Mouse (Mus musculus): ENCODE measurements around the gene Cdh15. TPM values are rescaled to one million over a fixed set of nuclear protein-coding genes. Genes with fewer than 3 reads are reported as not detected.

Gene Cdh15
- polyA plus RNA-seq, 1 experiment from 2014 or later = 0.51 TPM

- no peak overlapping the region for H3K4me3 ChIP-seq (ENCODE audit: low read depth, low read length)
- ATAC-seq (replicated peaks; ENCODE audit: low FRiP score, low TSS enrichment, low read depth) = no peak
- H3K9ac ChIP-seq (ENCODE audit: low read length) = no peak overlapping the region
- H3K4me1 ChIP-seq (replicated peaks; ENCODE audit: control insufficient read depth, insufficient read depth, low read length) = peaks cover 5% of the 10 kb centered on the region
- no peak for DNase-seq (ENCODE audit: low spot score)
- H3K36me3 ChIP-seq (ENCODE audit: control insufficient read depth, insufficient read depth, low read length) = peaks cover 46% of the 10 kb centered on the region
- WGBS = 91% methylated on average over 7 of the region's 7 CpGs
- H3K27ac ChIP-seq (ENCODE audit: low read depth) = no peak overlapping the region
- H3K9me3 ChIP-seq (ENCODE audit: control insufficient read depth, low read length) = no peaks in the 10 kb centered on the region
- no peak overlapping the region for H3K4me2 ChIP-seq (ENCODE audit: low read length)
- no peaks in the 10 kb centered on the region for H3K27me3 ChIP-seq (replicated peaks; ENCODE audit: control insufficient read depth, insufficient read depth, low read length)
Measured at GRCm38 (mm10) chr8:122901476-122901875, 53.7 kb downstream of the Cdh15 start.

- Histone ChIP-seq H3K36me3 (ENCODE audit: control insufficient read depth, insufficient read depth, low read length) (peaks cover 42% of the 10 kb centered on the region), H3K4me3 (ENCODE audit: low read depth, low read length) (no peak overlapping the region), H3K4me2 (ENCODE audit: low read length) (no peak overlapping the region), H3K9ac (ENCODE audit: low read length) (no peak overlapping the region), H3K27me3 (replicated peaks; ENCODE audit: control insufficient read depth, insufficient read depth, low read length) (no peaks in the 10 kb centered on the region), H3K27ac (ENCODE audit: low read depth) (no peak overlapping the region), H3K9me3 (ENCODE audit: control insufficient read depth, low read length) (no peaks in the 10 kb centered on the region), H3K4me1 (replicated peaks; ENCODE audit: control insufficient read depth, insufficient read depth, low read length) (peaks cover 5% of the 10 kb centered on the region)
- no peak for ATAC-seq (replicated peaks; ENCODE audit: low FRiP score, low TSS enrichment, low read depth)
- 89% methylated on average over 8 of the region's 8 CpGs for WGBS
- DNase-seq (ENCODE audit: low spot score) = no peak
Measured at GRCm38 (mm10) chr8:122901892-122902515, 54.2 kb downstream of the Cdh15 start.

- no peak overlapping the region for H3K4me2 ChIP-seq (ENCODE audit: low read length)
- 73% methylated on average over 3 of the region's 3 CpGs for WGBS
- DNase-seq (ENCODE audit: low spot score) = no peak
Measured at GRCm38 (mm10) chr8:122902581-122902980, 54.8 kb downstream of the Cdh15 start.

GRCm38 (mm10) chr8:122903002-122903401 is 55.2 kb downstream of the Cdh15 start:
- peaks cover 42% of the 10 kb centered on the region for H3K36me3 ChIP-seq (ENCODE audit: control insufficient read depth, insufficient read depth, low read length)
- no peak overlapping the region for H3K4me2 ChIP-seq (ENCODE audit: low read length)
- H3K4me3 ChIP-seq (ENCODE audit: low read depth, low read length) = no peak overlapping the region
- no peaks in the 10 kb centered on the region for H3K27me3 ChIP-seq (replicated peaks; ENCODE audit: control insufficient read depth, insufficient read depth, low read length)
- no peak overlapping the region for H3K9ac ChIP-seq (ENCODE audit: low read length)
- ATAC-seq (replicated peaks; ENCODE audit: low FRiP score, low TSS enrichment, low read depth) (no peak), DNase-seq (ENCODE audit: low spot score) (no peak)
- WGBS = 69% methylated on average over 5 of the region's 5 CpGs
- H3K4me1 ChIP-seq (replicated peaks; ENCODE audit: control insufficient read depth, insufficient read depth, low read length) = peaks cover 5% of the 10 kb centered on the region
- no peaks in the 10 kb centered on the region for H3K9me3 ChIP-seq (ENCODE audit: control insufficient read depth, low read length)
- H3K27ac ChIP-seq (ENCODE audit: low read depth) = no peak overlapping the region

More at GRCm38 (mm10) chr8:122902581-122902980, 54.8 kb downstream of the Cdh15 start:
- Histone ChIP-seq H3K36me3 (ENCODE audit: control insufficient read depth, insufficient read depth, low read length) (peaks cover 42% of the 10 kb centered on the region), H3K4me1 (replicated peaks; ENCODE audit: control insufficient read depth, insufficient read depth, low read length) (peaks cover 5% of the 10 kb centered on the region), H3K9me3 (ENCODE audit: control insufficient read depth, low read length) (no peaks in the 10 kb centered on the region), H3K27ac (ENCODE audit: low read depth) (no peak overlapping the region), H3K27me3 (replicated peaks; ENCODE audit: control insufficient read depth, insufficient read depth, low read length) (no peaks in the 10 kb centered on the region), H3K4me3 (ENCODE audit: low read depth, low read length) (no peak overlapping the region), H3K9ac (ENCODE audit: low read length) (no peak overlapping the region)
- ATAC-seq (replicated peaks; ENCODE audit: low FRiP score, low TSS enrichment, low read depth) = no peak

GRCm38 (mm10) chr8:122904496-122904895 is 56.7 kb downstream of the Cdh15 start:
- ATAC-seq (replicated peaks; ENCODE audit: low FRiP score, low TSS enrichment, low read depth) (no peak), DNase-seq (ENCODE audit: low spot score) (no peak)
- H3K4me1 ChIP-seq (replicated peaks; ENCODE audit: control insufficient read depth, insufficient read depth, low read length) = peaks cover 5% of the 10 kb centered on the region
- peaks cover 34% of the 10 kb centered on the region for H3K36me3 ChIP-seq (ENCODE audit: control insufficient read depth, insufficient read depth, low read length)
- H3K9me3 ChIP-seq (ENCODE audit: control insufficient read depth, low read length) = no peaks in the 10 kb centered on the region
- no peaks in the 10 kb centered on the region for H3K27me3 ChIP-seq (replicated peaks; ENCODE audit: control insufficient read depth, insufficient read depth, low read length)
- no peak overlapping the region for H3K4me2 ChIP-seq (ENCODE audit: low read length)
- no peak overlapping the region for H3K9ac ChIP-seq (ENCODE audit: low read length)
- H3K27ac ChIP-seq (ENCODE audit: low read depth) = no peak overlapping the region
- no peak overlapping the region for H3K4me3 ChIP-seq (ENCODE audit: low read depth, low read length)
- 94% methylated on average over 11 of the region's 11 CpGs for WGBS

GRCm38 (mm10) chr8:122905346-122905745 is 57.6 kb downstream of the Cdh15 start:
- H3K9ac ChIP-seq (ENCODE audit: low read length) = no peak overlapping the region
- H3K4me2 ChIP-seq (ENCODE audit: low read length) = no peak overlapping the region
- 91% methylated on average over 4 of the region's 4 CpGs for WGBS
- peaks cover 5% of the 10 kb centered on the region for H3K4me1 ChIP-seq (replicated peaks; ENCODE audit: control insufficient read depth, insufficient read depth, low read length)
- DNase-seq (ENCODE audit: low spot score) = no peak
- ATAC-seq (replicated peaks; ENCODE audit: low FRiP score, low TSS enrichment, low read depth) = no peak
- peaks cover 25% of the 10 kb centered on the region for H3K36me3 ChIP-seq (ENCODE audit: control insufficient read depth, insufficient read depth, low read length)
- no peak overlapping the region for H3K27ac ChIP-seq (ENCODE audit: low read depth)
- no peaks in the 10 kb centered on the region for H3K27me3 ChIP-seq (replicated peaks; ENCODE audit: control insufficient read depth, insufficient read depth, low read length)
- H3K4me3 ChIP-seq (ENCODE audit: low read depth, low read length) = no peak overlapping the region
- no peaks in the 10 kb centered on the region for H3K9me3 ChIP-seq (ENCODE audit: control insufficient read depth, low read length)

GRCm38 (mm10) chr8:122906463-122907021 is 58.8 kb downstream of the Cdh15 start:
- H3K4me3 ChIP-seq (ENCODE audit: low read depth, low read length) = no peak overlapping the region
- WGBS = 40% methylated on average over 6 of the region's 6 CpGs
- peaks cover 5% of the 10 kb centered on the region for H3K4me1 ChIP-seq (replicated peaks; ENCODE audit: control insufficient read depth, insufficient read depth, low read length)
- H3K9ac ChIP-seq (ENCODE audit: low read length) = no peak overlapping the region
- peak; percentile 82 for ATAC-seq (replicated peaks; ENCODE audit: low FRiP score, low TSS enrichment, low read depth)
- peak; percentile 87 for DNase-seq (ENCODE audit: low spot score)
- no peaks in the 10 kb centered on the region for H3K9me3 ChIP-seq (ENCODE audit: control insufficient read depth, low read length)
- H3K36me3 ChIP-seq (ENCODE audit: control insufficient read depth, insufficient read depth, low read length) = peaks cover 18% of the 10 kb centered on the region
- no peak overlapping the region for H3K4me2 ChIP-seq (ENCODE audit: low read length)
- no peak overlapping the region for H3K27ac ChIP-seq (ENCODE audit: low read depth)
- H3K27me3 ChIP-seq (replicated peaks; ENCODE audit: control insufficient read depth, insufficient read depth, low read length) = no peaks in the 10 kb centered on the region

GRCm38 (mm10) chr8:122912150-122912549 is 64.4 kb downstream of the Cdh15 start:
- ATAC-seq (replicated peaks; ENCODE audit: low FRiP score, low TSS enrichment, low read depth) (no peak), DNase-seq (ENCODE audit: low spot score) (no peak)
- H3K4me1 ChIP-seq (replicated peaks; ENCODE audit: control insufficient read depth, insufficient read depth, low read length) = peaks cover under 1% of the 10 kb centered on the region; the same call in 1 of the 2 replicates
- no peak overlapping the region for H3K4me2 ChIP-seq (ENCODE audit: low read length)
- H3K4me3 ChIP-seq (ENCODE audit: low read depth, low read length) = no peak overlapping the region
- H3K27ac ChIP-seq (ENCODE audit: low read depth) = no peak overlapping the region
- H3K9me3 ChIP-seq (ENCODE audit: control insufficient read depth, low read length) = no peaks in the 10 kb centered on the region
- H3K9ac ChIP-seq (ENCODE audit: low read length) = no peak overlapping the region
- WGBS = 80% methylated on average over 3 of the region's 3 CpGs
- H3K27me3 ChIP-seq (replicated peaks; ENCODE audit: control insufficient read depth, insufficient read depth, low read length) = no peaks in the 10 kb centered on the region
- peaks cover 58% of the 10 kb centered on the region for H3K36me3 ChIP-seq (ENCODE audit: control insufficient read depth, insufficient read depth, low read length)

- Histone ChIP-seq H3K4me1 (replicated peaks; ENCODE audit: control insufficient read depth, insufficient read depth, low read length) (peaks cover 8% of the 10 kb centered on the region), H3K27ac (ENCODE audit: low read depth) (no peak overlapping the region), H3K36me3 (ENCODE audit: control insufficient read depth, insufficient read depth, low read length) (peaks cover 51% of the 10 kb centered on the region), H3K9me3 (ENCODE audit: control insufficient read depth, low read length) (no peaks in the 10 kb centered on the region), H3K9ac (ENCODE audit: low read length) (no peak overlapping the region), H3K4me2 (ENCODE audit: low read length) (no peak overlapping the region), H3K4me3 (ENCODE audit: low read depth, low read length) (no peak overlapping the region), H3K27me3 (replicated peaks; ENCODE audit: control insufficient read depth, insufficient read depth, low read length) (no peaks in the 10 kb centered on the region)
- no peak for ATAC-seq (replicated peaks; ENCODE audit: low FRiP score, low TSS enrichment, low read depth)
- DNase-seq (ENCODE audit: low spot score) = no peak
- 86% methylated on average over 4 of the region's 4 CpGs for WGBS
Measured at GRCm38 (mm10) chr8:122912871-122913270, 65.1 kb downstream of the Cdh15 start.

All from intestine, embryonic 14.5 days (tissue).